Mouse (Mus musculus): ENCODE results near the gene Amotl2. TPM values are rescaled to one million over a fixed set of nuclear protein-coding genes. Genes with fewer than 3 reads are reported as not detected.
A peak's percentile ranks its signal among the peaks of the same experiment; 100 is the strongest.

Amotl2 gene
- polyA plus RNA-seq, 1 experiment from 2014 or later = 6.5 TPM

GRCm38 (mm10) chr9:102729876-102730413, 13.5 kb downstream of the Amotl2 start:
- ATAC-seq = no peak
- TF ChIP-seq EP300 (IDR thresholded peaks at IDR 0.05; ENCODE audit: low read depth) = no peak
- TF ChIP-seq CTCF (IDR thresholded peaks at IDR 0.05; ENCODE audit: low read depth) = no peak
- Histone ChIP-seq H3K36me3 (replicated peaks; ENCODE audit: insufficient read depth, low read length) (peaks cover 62% of the 10 kb centered on the region), H3K4me2 (ENCODE audit: low read depth, low read length) (no peak overlapping the region), H3K27ac (ENCODE audit: low read depth) (no peak overlapping the region), H3K9ac (replicated peaks) (no peak overlapping the region), H3K4me3 (ENCODE audit: low read depth, low read length) (no peak overlapping the region), H3K9me3 (ENCODE audit: low read length) (no peaks in the 10 kb centered on the region), H3K27me3 (ENCODE audit: insufficient read depth, low read length) (no peaks in the 10 kb centered on the region), H3K4me1 (ENCODE audit: insufficient read depth) (peaks cover 52% of the 10 kb centered on the region)
- 76% methylated on average over 14 of the region's 14 CpGs for WGBS (ENCODE audit: insufficient replicate concordance)
- DNase-seq = no peak

GRCm38 (mm10) chr9:102731044-102731471, 14.6 kb downstream of the Amotl2 start:
- no peak overlapping the region for H3K4me2 ChIP-seq (ENCODE audit: low read depth, low read length)
- peak overlapping the region; percentile 57; the same call in 1 of the 2 replicates for H3K27ac ChIP-seq (ENCODE audit: low read depth)
- DNase-seq (no peak), ATAC-seq (no peak)
- H3K9ac ChIP-seq (replicated peaks) = no peak overlapping the region
- H3K9me3 ChIP-seq (ENCODE audit: low read length) = no peaks in the 10 kb centered on the region
- peaks cover 57% of the 10 kb centered on the region for H3K36me3 ChIP-seq (replicated peaks; ENCODE audit: insufficient read depth, low read length)
- no peaks in the 10 kb centered on the region for H3K27me3 ChIP-seq (ENCODE audit: insufficient read depth, low read length)
- H3K4me1 ChIP-seq (ENCODE audit: insufficient read depth) = peaks cover 51% of the 10 kb centered on the region
- TF ChIP-seq CTCF (IDR thresholded peaks at IDR 0.05; ENCODE audit: low read depth) = no peak
- no peak for TF ChIP-seq EP300 (IDR thresholded peaks at IDR 0.05; ENCODE audit: low read depth)
- no peak overlapping the region for H3K4me3 ChIP-seq (ENCODE audit: low read depth, low read length)
- WGBS (ENCODE audit: insufficient replicate concordance) = 30% methylated on average over 7 of the region's 7 CpGs

- H3K9me3 ChIP-seq (ENCODE audit: low read length) = no peaks in the 10 kb centered on the region
- H3K27ac ChIP-seq (ENCODE audit: low read depth) = peak overlapping the region; percentile 57; the same call in 1 of the 2 replicates
- 57% methylated on average over 10 of the region's 10 CpGs for WGBS (ENCODE audit: insufficient replicate concordance)
- TF ChIP-seq EP300 (IDR thresholded peaks at IDR 0.05; ENCODE audit: low read depth) (no peak), CTCF (IDR thresholded peaks at IDR 0.05; ENCODE audit: low read depth) (no peak)
- peaks cover 48% of the 10 kb centered on the region for H3K4me1 ChIP-seq (ENCODE audit: insufficient read depth)
- no peak overlapping the region for H3K9ac ChIP-seq (replicated peaks)
- DNase-seq = no peak
- H3K36me3 ChIP-seq (replicated peaks; ENCODE audit: insufficient read depth, low read length) = peaks cover 56% of the 10 kb centered on the region
- no peak overlapping the region for H3K4me3 ChIP-seq (ENCODE audit: low read depth, low read length)
- H3K27me3 ChIP-seq (ENCODE audit: insufficient read depth, low read length) = no peaks in the 10 kb centered on the region
- no peak overlapping the region for H3K4me2 ChIP-seq (ENCODE audit: low read depth, low read length)
- no peak for ATAC-seq
Measured at GRCm38 (mm10) chr9:102731574-102732175, 15.2 kb downstream of the Amotl2 start.

GRCm38 (mm10) chr9:102732326-102732865, 15.9 kb downstream of the Amotl2 start:
- Histone ChIP-seq H3K4me3 (ENCODE audit: low read depth, low read length) (no peak overlapping the region), H3K9me3 (ENCODE audit: low read length) (no peaks in the 10 kb centered on the region), H3K27me3 (ENCODE audit: insufficient read depth, low read length) (no peaks in the 10 kb centered on the region), H3K4me2 (ENCODE audit: low read depth, low read length) (no peak overlapping the region), H3K27ac (ENCODE audit: low read depth) (0 out of 2 replicates have a peak overlapping the region, but pooled peaks have one; percentile 57), H3K36me3 (replicated peaks; ENCODE audit: insufficient read depth, low read length) (peaks cover 49% of the 10 kb centered on the region), H3K4me1 (ENCODE audit: insufficient read depth) (peaks cover 48% of the 10 kb centered on the region), H3K9ac (replicated peaks) (no peak overlapping the region)
- TF ChIP-seq EP300 (IDR thresholded peaks at IDR 0.05; ENCODE audit: low read depth) (no peak), CTCF (IDR thresholded peaks at IDR 0.05; ENCODE audit: low read depth) (no peak)
- ATAC-seq = no peak
- DNase-seq = no peak
- 69% methylated on average over 5 of the region's 5 CpGs for WGBS (ENCODE audit: insufficient replicate concordance)

GRCm38 (mm10) chr9:102733459-102733858, 17.0 kb downstream of the Amotl2 start:
- Histone ChIP-seq H3K4me3 (ENCODE audit: low read depth, low read length) (no peak overlapping the region), H3K4me1 (ENCODE audit: insufficient read depth) (peaks cover 44% of the 10 kb centered on the region), H3K4me2 (ENCODE audit: low read depth, low read length) (no peak overlapping the region), H3K27me3 (ENCODE audit: insufficient read depth, low read length) (no peaks in the 10 kb centered on the region), H3K9me3 (ENCODE audit: low read length) (no peaks in the 10 kb centered on the region), H3K27ac (ENCODE audit: low read depth) (peak overlapping the region; percentile 51), H3K9ac (replicated peaks) (no peak overlapping the region), H3K36me3 (replicated peaks; ENCODE audit: insufficient read depth, low read length) (peaks cover 44% of the 10 kb centered on the region)
- DNase-seq = no peak
- ATAC-seq = no peak
- 77% methylated on average over 5 of the region's 5 CpGs for WGBS (ENCODE audit: insufficient replicate concordance)
- TF ChIP-seq CTCF (IDR thresholded peaks at IDR 0.05; ENCODE audit: low read depth) = no peak
- no peak for TF ChIP-seq EP300 (IDR thresholded peaks at IDR 0.05; ENCODE audit: low read depth)

GRCm38 (mm10) chr9:102733999-102734738, 17.7 kb downstream of the Amotl2 start:
- 71% methylated on average over 9 of the region's 9 CpGs for WGBS (ENCODE audit: insufficient replicate concordance)
- no peaks in the 10 kb centered on the region for H3K9me3 ChIP-seq (ENCODE audit: low read length)
- no peaks in the 10 kb centered on the region for H3K27me3 ChIP-seq (ENCODE audit: insufficient read depth, low read length)
- peaks cover 38% of the 10 kb centered on the region for H3K36me3 ChIP-seq (replicated peaks; ENCODE audit: insufficient read depth, low read length)
- H3K9ac ChIP-seq (replicated peaks) = no peak overlapping the region
- TF ChIP-seq EP300 (IDR thresholded peaks at IDR 0.05; ENCODE audit: low read depth) (no peak), CTCF (IDR thresholded peaks at IDR 0.05; ENCODE audit: low read depth) (no peak)
- peak overlapping the region; percentile 78 for H3K27ac ChIP-seq (ENCODE audit: low read depth)
- H3K4me2 ChIP-seq (ENCODE audit: low read depth, low read length) = no peak overlapping the region
- ATAC-seq = peak; percentile 13
- no peak for DNase-seq
- H3K4me1 ChIP-seq (ENCODE audit: insufficient read depth) = peaks cover 43% of the 10 kb centered on the region
- no peak overlapping the region for H3K4me3 ChIP-seq (ENCODE audit: low read depth, low read length)

Measured in liver, postnatal 0 days (tissue).